Mouse (Mus musculus) intestine, embryonic 15.5 days (tissue): Measurements from ENCODE around the gene Mdn1. TPM values are rescaled to one million over a fixed set of nuclear protein-coding genes. Genes with fewer than 3 reads are reported as not detected.

ENCODE experiments used
- ATAC-seq: fragments of 200-750 bp; cut with Nextera tagmentation; 2 replicates; pipeline ENCODE4 v1.8.0; 2017; ENCODE audit warnings: moderate TSS enrichment, moderate library complexity
- H3K27ac ChIP-seq: fragments of 300-500 bp; sonication (generic); 2 replicates; pipeline ENCODE4 v1.5.1; 2015; ENCODE audit warnings: mild to moderate bottlenecking, inconsistent platforms
- H3K27me3 ChIP-seq: fragments of 300-500 bp; sonication (generic); replicated peaks from 2 replicates; pipeline ENCODE4 v1.6.1; 2015; ENCODE audit warnings: inconsistent platforms
- H3K36me3 ChIP-seq: fragments of 300-500 bp; sonication (generic); 2 replicates; pipeline ENCODE4 v1.6.1; 2015; ENCODE audit warnings: inconsistent platforms
- H3K4me1 ChIP-seq: fragments of 300-500 bp; sonication (generic); replicated peaks from 2 replicates; pipeline ENCODE4 v1.6.1; 2015; ENCODE audit warnings: inconsistent platforms
- H3K4me2 ChIP-seq: fragments of 300-500 bp; sonication (generic); replicated peaks from 2 replicates; pipeline ENCODE4 v1.6.1; 2015; ENCODE audit warnings: mild to moderate bottlenecking, inconsistent platforms
- H3K4me3 ChIP-seq: fragments of 300-500 bp; sonication (generic); replicated peaks from 2 replicates; pipeline ENCODE4 v1.5.1; 2015; ENCODE audit warnings: inconsistent platforms
- H3K9ac ChIP-seq: fragments of 300-500 bp; sonication (generic); 2 replicates; pipeline ENCODE4 v1.6.1; 2015; ENCODE audit warnings: inconsistent platforms
- H3K9me3 ChIP-seq: fragments of 300-500 bp; sonication (generic); 2 replicates; pipeline ENCODE4 v1.6.1; 2016; ENCODE audit warnings: inconsistent platforms
- WGBS: fragments of 180-500 bp; shearing (Covaris S2); methylation state at CpG from one replicate; pipeline ENCODE4 v1.1.7; 2015; 5-methylcytosine and 5-hydroxymethylcytosine counted together
- polyA plus RNA-seq: library from polyadenylated mRNA; unstranded; fragments of >200 nt; fragmentation: Nextera tagmentation; extraction: Ambion mirVana; gene quantifications from 2 replicates; pipeline ENCODE4 v1.2.1, GENCODE M21; 2015

The Mdn1 gene
- polyA plus RNA-seq, 1 experiment from 2014 or later, result 10.8 TPM

GRCm38 (mm10) chr4:32799966-32800576 lies 143.2 kb downstream of the Mdn1 start, which contains the start of gene Lyrm2:
Lyrm2 (plus strand) TSS chr4:32800253.
- Histone ChIP-seq H3K4me1 (peaks cover 6% of the 10 kb centered on the region; the same call in 1 of the 2 replicates), H3K9ac (peak within 1 kb of the TSS; percentile 94), H3K4me3 (peak within 1 kb of the TSS; percentile 90), H3K4me2 (peak within 1 kb of the TSS; percentile 64), H3K9me3 (no peaks in the 10 kb centered on the region), H3K27me3 (no peaks in the 10 kb centered on the region), H3K27ac (peak within 1 kb of the TSS; percentile 100), H3K36me3 (no peaks in the 10 kb centered on the region)
- WGBS, result under 1% methylated on average over 53 of the region's 53 CpGs
- ATAC-seq, result peak; percentile 96

GRCm38 (mm10) chr4:32800577-32801170 lies 143.8 kb downstream of the Mdn1 start:
- WGBS, result 10% methylated on average over 9 of the region's 9 CpGs
- Histone ChIP-seq H3K9ac (peak overlapping the region; percentile 94), H3K4me2 (peak overlapping the region; percentile 64), H3K4me1 (peaks cover 6% of the 10 kb centered on the region; the same call in 1 of the 2 replicates), H3K9me3 (no peaks in the 10 kb centered on the region), H3K27me3 (no peaks in the 10 kb centered on the region), H3K27ac (peak overlapping the region; percentile 100), H3K4me3 (peak overlapping the region; percentile 90), H3K36me3 (no peaks in the 10 kb centered on the region)
- peak; percentile 70 for ATAC-seq

- Histone ChIP-seq H3K27ac (no peak overlapping the region), H3K4me1 (no peaks in the 10 kb centered on the region), H3K4me3 (no peak overlapping the region), H3K9ac (no peak overlapping the region), H3K36me3 (no peaks in the 10 kb centered on the region), H3K27me3 (no peaks in the 10 kb centered on the region), H3K9me3 (no peaks in the 10 kb centered on the region), H3K4me2 (no peak overlapping the region)
- no peak for ATAC-seq
- 82% methylated on average over 5 of the region's 5 CpGs for WGBS
Measured at GRCm38 (mm10) chr4:32817478-32817877, 160.6 kb downstream of the Mdn1 start.

- Histone ChIP-seq H3K4me3 (no peak overlapping the region), H3K9me3 (no peaks in the 10 kb centered on the region), H3K4me1 (no peaks in the 10 kb centered on the region), H3K27ac (no peak overlapping the region), H3K36me3 (no peaks in the 10 kb centered on the region), H3K9ac (no peak overlapping the region), H3K27me3 (no peaks in the 10 kb centered on the region), H3K4me2 (no peak overlapping the region)
- no peak for ATAC-seq
- WGBS, result 92% methylated on average over 3 of the region's 3 CpGs
Measured at GRCm38 (mm10) chr4:32820676-32821075, 163.8 kb downstream of the Mdn1 start.

- Histone ChIP-seq H3K27me3 (no peaks in the 10 kb centered on the region), H3K27ac (no peak overlapping the region), H3K4me2 (no peak overlapping the region), H3K4me3 (no peak overlapping the region), H3K4me1 (0 out of 2 replicates have a peak, but pooled peaks cover 2% of the 10 kb centered on the region), H3K36me3 (no peaks in the 10 kb centered on the region), H3K9me3 (no peaks in the 10 kb centered on the region), H3K9ac (no peak overlapping the region)
- no peak for ATAC-seq
- 67% methylated on average over 8 of the region's 8 CpGs for WGBS
Measured at GRCm38 (mm10) chr4:32824254-32824653, 167.3 kb downstream of the Mdn1 start.

Other genes with a start within 250 kb of the Mdn1 start
- gene Gja10, start 54.4 kb upstream of the Mdn1 start, polyA plus RNA-seq, result not detected in 2 replicates
- gene Casp8ap2, start 41.7 kb upstream of the Mdn1 start, polyA plus RNA-seq, result 45.9 and 47.8 TPM in 2 replicates
- gene Lyrm2, start 143.1 kb downstream of the Mdn1 start, polyA plus RNA-seq, result 88.3 and 97.3 TPM in 2 replicates